Mouse (Mus musculus) hindbrain, postnatal 0 days (tissue): ENCODE results near the gene Gm47791. TPM values are rescaled to one million over a fixed set of nuclear protein-coding genes. Genes with fewer than 3 reads are reported as not detected.

Experiments used
- ATAC-seq: fragments of 200-750 bp; cut with Nextera tagmentation; 2 replicates; pipeline ENCODE4 v1.8.0; 2017; ENCODE audit warnings: mild to moderate bottlenecking, moderate TSS enrichment, moderate library complexity
- DNase-seq: peaks from one replicate; pipeline ENCODE4 v3.0.0-alpha.2; 2015; ENCODE audit warnings: low spot score
- H3K27ac ChIP-seq: fragments of 300-500 bp; sonication (generic); 2 replicates; pipeline ENCODE4 v1.5.1; 2014; ENCODE audit warnings: mild to moderate bottlenecking
- H3K27me3 ChIP-seq: fragments of 300-500 bp; sonication (generic); 2 replicates; pipeline ENCODE4 v1.6.1; 2014; ENCODE audit warnings: low read length, mixed read lengths; ENCODE audit not compliant: insufficient read depth
- H3K36me3 ChIP-seq: fragments of 300-500 bp; sonication (generic); 2 replicates; pipeline ENCODE4 v1.6.1; 2014; ENCODE audit warnings: low read length, mixed read lengths; ENCODE audit not compliant: insufficient read depth
- H3K4me1 ChIP-seq: fragments of 300-500 bp; sonication (generic); 2 replicates; pipeline ENCODE4 v1.6.1; 2014; ENCODE audit warnings: antibody characterized with exemption, low read length, mixed read lengths; ENCODE audit not compliant: insufficient read depth
- H3K4me2 ChIP-seq: fragments of 300-500 bp; sonication (generic); 2 replicates; pipeline ENCODE4 v1.6.1; 2014; ENCODE audit warnings: low read depth, mild to moderate bottlenecking, low read length, moderate library complexity, mixed read lengths
- H3K4me3 ChIP-seq: fragments of 300-500 bp; sonication (generic); 2 replicates; pipeline ENCODE4 v1.5.1; 2014; ENCODE audit warnings: low read length
- H3K9ac ChIP-seq: fragments of 300-500 bp; sonication (generic); replicated peaks from 2 replicates; pipeline ENCODE4 v1.6.1; 2014; ENCODE audit warnings: mild to moderate bottlenecking, low read length, moderate library complexity, mixed read lengths
- H3K9me3 ChIP-seq: fragments of 300-500 bp; sonication (generic); 2 replicates; pipeline ENCODE4 v1.6.1; 2016; ENCODE audit warnings: low read length, mixed read lengths
- CTCF ChIP-seq: IDR thresholded peaks from 2 replicates; pipeline ENCODE4 v1.5.1; 2016; ENCODE audit warnings: antibody characterized with exemption, control low read depth, low read depth
- WGBS: fragments of 180-500 bp; shearing (Covaris S2); extraction: QIAGEN DNeasy Blood & Tissue Kit; methylation state at CpG from one replicate; pipeline ENCODE4 v1.1.7; 2014; 5-methylcytosine and 5-hydroxymethylcytosine counted together
- polyA plus RNA-seq: library from polyadenylated mRNA; unstranded; fragments of >200 nt; fragmentation: Nextera tagmentation; extraction: Ambion mirVana; gene quantifications from 2 replicates; pipeline ENCODE4 v1.2.1, GENCODE M21; 2015
- total RNA-seq: library from RNA; depleted of rRNA; stranded (reverse); fragments of >200 nt; gene quantifications from 2 replicates; pipeline ENCODE4 v1.2.3, GENCODE M21; 2014

Gene Gm47791
- total and polyA plus RNA-seq, 2 experiments from 2014 or later = not detected

- H3K4me1 ChIP-seq = no peaks in the 10 kb centered on the region
- H3K27me3 ChIP-seq = no peaks in the 10 kb centered on the region
- H3K36me3 ChIP-seq = peaks cover 16% of the 10 kb centered on the region
- WGBS = 91% methylated on average over 2 of the region's 2 CpGs
- H3K9me3 ChIP-seq = no peaks in the 10 kb centered on the region
- DNase-seq (no peak), ATAC-seq (no peak)
- H3K4me3 ChIP-seq = no peak overlapping the region
- TF ChIP-seq CTCF = no peak
- H3K9ac ChIP-seq = no peak overlapping the region
- H3K27ac ChIP-seq = no peak overlapping the region
- H3K4me2 ChIP-seq = no peak overlapping the region
Observed at GRCm38 (mm10) chr1:82747714-82748452, 23.2 kb downstream of the Gm47791 start.

GRCm38 (mm10) chr1:82746408-82746807 lies 24.6 kb downstream of the Gm47791 start:
- 76% methylated on average over 4 of the region's 4 CpGs for WGBS
- no peaks in the 10 kb centered on the region for H3K4me1 ChIP-seq
- no peak for DNase-seq
- H3K4me3 ChIP-seq = no peak overlapping the region
- no peak overlapping the region for H3K4me2 ChIP-seq
- ATAC-seq = no peak
- H3K9me3 ChIP-seq = no peaks in the 10 kb centered on the region
- no peak overlapping the region for H3K27ac ChIP-seq
- 0 out of 2 replicates have a peak, but pooled peaks cover 13% of the 10 kb centered on the region for H3K36me3 ChIP-seq
- H3K9ac ChIP-seq = no peak overlapping the region
- no peak for TF ChIP-seq CTCF
- no peaks in the 10 kb centered on the region for H3K27me3 ChIP-seq

GRCm38 (mm10) chr1:82743962-82744361 lies 27.1 kb downstream of the Gm47791 start:
- Histone ChIP-seq H3K4me1 (no peaks in the 10 kb centered on the region), H3K4me2 (no peak overlapping the region), H3K36me3 (0 out of 2 replicates have a peak, but pooled peaks cover 18% of the 10 kb centered on the region), H3K27me3 (no peaks in the 10 kb centered on the region), H3K9ac (no peak overlapping the region), H3K27ac (no peak overlapping the region), H3K4me3 (no peak overlapping the region), H3K9me3 (no peaks in the 10 kb centered on the region)
- WGBS = 90% methylated on average over 3 of the region's 3 CpGs
- TF ChIP-seq CTCF = no peak
- ATAC-seq (no peak), DNase-seq (no peak)

- H3K9ac ChIP-seq = no peak overlapping the region
- WGBS = 92% methylated on average over 7 of the region's 7 CpGs
- no peaks in the 10 kb centered on the region for H3K27me3 ChIP-seq
- ATAC-seq (no peak), DNase-seq (no peak)
- H3K4me3 ChIP-seq = no peak overlapping the region
- no peak for TF ChIP-seq CTCF
- 0 out of 2 replicates have a peak, but pooled peaks cover 20% of the 10 kb centered on the region for H3K36me3 ChIP-seq
- H3K9me3 ChIP-seq = no peaks in the 10 kb centered on the region
- no peak overlapping the region for H3K4me2 ChIP-seq
- no peak overlapping the region for H3K27ac ChIP-seq
- H3K4me1 ChIP-seq = no peaks in the 10 kb centered on the region
Observed at GRCm38 (mm10) chr1:82741539-82741938, 29.5 kb downstream of the Gm47791 start.

GRCm38 (mm10) chr1:82738066-82738465 lies 33.0 kb downstream of the Gm47791 start:
- H3K9ac ChIP-seq = no peak overlapping the region
- H3K4me3 ChIP-seq = no peak overlapping the region
- H3K36me3 ChIP-seq = peaks cover 39% of the 10 kb centered on the region
- DNase-seq (no peak), ATAC-seq (no peak)
- H3K4me2 ChIP-seq = no peak overlapping the region
- no peak overlapping the region for H3K27ac ChIP-seq
- 96% methylated on average over 1 of the region's 1 CpGs for WGBS
- no peak for TF ChIP-seq CTCF
- no peaks in the 10 kb centered on the region for H3K27me3 ChIP-seq
- H3K4me1 ChIP-seq = no peaks in the 10 kb centered on the region
- no peaks in the 10 kb centered on the region for H3K9me3 ChIP-seq

GRCm38 (mm10) chr1:82733357-82733756 lies 37.7 kb downstream of the Gm47791 start:
- Histone ChIP-seq H3K36me3 (peaks cover 51% of the 10 kb centered on the region), H3K4me2 (no peak overlapping the region), H3K27ac (no peak overlapping the region), H3K9me3 (no peaks in the 10 kb centered on the region), H3K4me1 (no peaks in the 10 kb centered on the region), H3K9ac (no peak overlapping the region), H3K27me3 (no peaks in the 10 kb centered on the region), H3K4me3 (no peak overlapping the region)
- ATAC-seq (no peak), DNase-seq (no peak)
- TF ChIP-seq CTCF = no peak
- WGBS = 98% methylated on average over 1 of the region's 1 CpGs

- Histone ChIP-seq H3K4me3 (no peak overlapping the region), H3K9me3 (no peaks in the 10 kb centered on the region), H3K4me1 (peaks cover 9% of the 10 kb centered on the region; the same call in 1 of the 2 replicates), H3K27me3 (0 out of 2 replicates have a peak, but pooled peaks cover 7% of the 10 kb centered on the region), H3K27ac (no peak overlapping the region), H3K9ac (no peak overlapping the region), H3K36me3 (peaks cover 21% of the 10 kb centered on the region; the same call in 1 of the 2 replicates), H3K4me2 (peak overlapping the region; percentile 97; the same call in 1 of the 2 replicates)
- WGBS = 93% methylated on average over 5 of the region's 5 CpGs
- DNase-seq = no peak
- no peak for TF ChIP-seq CTCF
- ATAC-seq = no peak
Observed at GRCm38 (mm10) chr1:82726482-82726881, 44.6 kb downstream of the Gm47791 start.
